Mouse (Mus musculus) bone marrow, adult 2 months (tissue): ENCODE data around the gene Agxt.

ENCODE experiments used
- CTCF ChIP-seq: fragments of 200-500 bp; IDR thresholded peaks from 2 replicates; pipeline ENCODE4 v1.5.1; 2011; ENCODE audit warnings: low read length, control low read depth; ENCODE audit not compliant: control insufficient read depth, insufficient read depth
- POLR2A ChIP-seq: fragments of 200-500 bp; IDR thresholded peaks from 2 replicates; pipeline ENCODE4 v1.6.1; 2011; ENCODE audit warnings: low read depth, mild to moderate bottlenecking, control low read depth, low read length, borderline replicate concordance; ENCODE audit not compliant: control insufficient read depth

DNA sequence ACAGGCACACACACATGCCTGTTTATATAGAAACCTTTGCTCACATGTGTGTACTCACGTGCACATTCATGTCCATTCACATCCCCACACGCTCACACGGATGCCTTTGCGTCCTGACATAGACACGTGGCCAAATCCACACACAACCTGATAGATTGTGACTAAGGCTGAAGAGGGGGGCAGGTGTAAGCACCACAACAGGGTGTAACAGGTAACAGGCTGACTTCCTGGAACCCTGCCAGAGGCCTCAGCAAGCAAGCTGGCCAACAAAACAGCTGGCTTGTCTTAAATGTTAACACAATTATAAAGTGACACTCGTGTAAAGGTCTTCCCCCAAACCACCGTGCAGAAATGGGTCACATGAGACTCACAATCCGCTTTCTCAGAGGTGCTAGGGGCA is 23.9 kb downstream of the Agxt start:
- TF ChIP-seq CTCF (no peak), POLR2A (no peak)
